ENCODE assay signal across 25 mouse cellular contexts in the genomic region with DNA sequence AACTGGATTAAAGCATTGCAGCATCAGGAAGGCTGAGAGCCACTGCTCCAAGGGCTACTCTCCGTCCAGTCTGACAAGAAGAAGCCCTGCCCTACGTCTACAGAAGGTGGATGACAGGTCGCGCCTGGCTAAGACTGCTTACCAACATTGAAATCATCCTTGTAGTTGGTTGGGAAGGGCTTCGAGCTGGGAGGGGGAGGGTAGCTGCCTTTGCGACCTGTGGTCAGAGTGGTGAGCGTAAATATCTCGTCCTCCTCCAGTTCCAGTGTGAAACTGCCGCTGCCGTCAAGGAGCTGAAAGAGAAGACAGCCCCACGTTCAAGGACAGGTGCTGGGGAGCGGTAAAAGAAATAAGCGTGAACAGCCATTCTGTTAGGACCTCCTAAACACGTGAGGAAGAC. TPM values are rescaled to one million over a fixed set of nuclear protein-coding genes. Genes with fewer than 3 reads are reported as not detected.
A peak's percentile ranks its signal among the peaks of the same experiment; 100 is the strongest.
DNase-seq lines count a peak whose midpoint lies in the region; ATAC-seq lines count a peak whose summit lies in the region.
"Had no signal": no experiment of that assay in that cellular context is flagged by ENCODE, and none has a peak within 500 bp of the region (broad histone marks: within the 10 kb centered on the region; RNA-seq: fewer than 3 reads in every experiment).

No protein-coding gene starts in this region.

- no peak overlapping the region for H3K4me3 ChIP-seq in heart, embryonic 10.5 days
- H3K4me3 ChIP-seq in heart, embryonic 11.5 days (ENCODE audit: low read depth, low read length) = no peak overlapping the region

- peak overlapping the region; percentile 42; the same call in 1 of the 2 replicates for H3K27ac ChIP-seq in heart, embryonic 10.5 days
- no peak overlapping the region for H3K27ac ChIP-seq in heart, embryonic 11.5 days (ENCODE audit: low read depth, low read length)

- H3K9ac ChIP-seq in heart, embryonic 11.5 days (ENCODE audit: low read depth, low read length) = no peak overlapping the region

- no peaks in the 10 kb centered on the region for H3K9me3 ChIP-seq in heart, embryonic 10.5 days
- H3K9me3 ChIP-seq in heart, embryonic 11.5 days (replicated peaks; ENCODE audit: control insufficient read depth, low read length) = no peaks in the 10 kb centered on the region
- H3K9me3 ChIP-seq: G1E had no signal

- no peak overlapping the region for H3K4me2 ChIP-seq in heart, embryonic 11.5 days

- no peak for ATAC-seq in heart, embryonic 11.5 days (replicated peaks; ENCODE audit: insufficient number of reproducible peaks, low FRiP score, low TSS enrichment)
- 0 out of 2 replicates have a peak, but pooled peaks have one; percentile 3 for ATAC-seq in common myeloid progenitor, adult 5-6 weeks (replicated peaks; ENCODE audit: low read depth, poor library complexity, severe bottlenecking)
- peak; percentile 30; the same call in 1 of the 2 replicates for ATAC-seq in granulocyte monocyte progenitor cell, adult 5-6 weeks (replicated peaks; ENCODE audit: poor library complexity, severe bottlenecking)
- ATAC-seq: activated CD4-positive, CD25-positive, alpha-beta regulatory T cell, adult 4 months; CD4-positive, CD25-positive, alpha-beta regulatory T cell, adult 4 months; Patski had no signal

- intact Hi-C loops in heart, postnatal 14 days (cut with DNase I) = no loop called here

- no peaks in the 10 kb centered on the region for H3K27me3 ChIP-seq in heart, embryonic 10.5 days (ENCODE audit: insufficient read depth, poor library complexity, severe bottlenecking)
- H3K27me3 ChIP-seq in heart, embryonic 11.5 days (ENCODE audit: control insufficient read depth, insufficient read depth, low read length) = no peaks in the 10 kb centered on the region
- H3K27me3 ChIP-seq: CH12.LX, Patski had no signal

- H3K4me1 ChIP-seq in heart, embryonic 10.5 days = peaks cover 24% of the 10 kb centered on the region
- peaks cover 13% of the 10 kb centered on the region for H3K4me1 ChIP-seq in heart, embryonic 11.5 days (ENCODE audit: control insufficient read depth, insufficient read depth, low read length)

- peaks cover 10% of the 10 kb centered on the region; the same call in 1 of the 2 replicates for H3K36me3 ChIP-seq in heart, embryonic 10.5 days
- no peaks in the 10 kb centered on the region for H3K36me3 ChIP-seq in heart, embryonic 11.5 days (ENCODE audit: control insufficient read depth, insufficient read depth, low read length)

- peak; percentile 85 for DNase-seq in heart, adult 11 months
- DNase-seq in heart, postnatal 14 days = no peak
- DNase-seq in heart, embryonic 10.5 days (ENCODE audit: low spot score) = peak; percentile 74
- no peak for DNase-seq in MN1 (ENCODE audit: low spot score)
- no peak for DNase-seq in right cerebral cortex, postnatal 4 days
- DNase-seq: adrenal gland, adult 2 months; adrenal gland, adult 8-10 months; adrenal gland, postnatal 10 days; adrenal gland, postnatal 14 days; adrenal gland, postnatal 25 days; adrenal gland, postnatal 36 days; B cell, adult 2 months; cerebellum, adult 11 months; cerebellum, adult 11-12 months; cerebellum, adult 18-20 months had no signal

- WGBS in heart, embryonic 10.5 days = 50% methylated on average over 14 of the region's 14 CpGs
- WGBS in heart, embryonic 11.5 days (ENCODE audit: insufficient replicate concordance) = 53% methylated on average over 14 of the region's 14 CpGs

RNA-seq across cellular contexts. Expression of a gene that starts 45.1 kb away (rescaled TPM):
- total RNA-seq in heart, postnatal 14 days (2021) = 1 to 10 TPM; 7.9 to 8.4 TPM
- 9.7 and 11.2 TPM in 2 replicates for polyA plus RNA-seq in heart, embryonic 10.5 days (2016; fragmentation: Nextera tagmentation; extraction: Ambion mirVana)
- 6.8 and 9.5 TPM in 2 replicates for polyA plus RNA-seq in heart, embryonic 11.5 days (2014; fragmentation: Nextera tagmentation; extraction: Ambion mirVana)
- 5.1 and 6.3 TPM in 2 replicates for total RNA-seq in common myeloid progenitor, adult 5-6 weeks (2017)
- 12.8 and 13.5 TPM in 2 replicates for total RNA-seq in granulocyte monocyte progenitor cell, adult 5-6 weeks (2014; fragmentation: Nextera tagmentation)
- total RNA-seq in granulocyte monocyte progenitor cell, adult 5-6 weeks (2017) = 7.0 and 10.4 TPM in 2 replicates
- total RNA-seq: MEL had no signal

RNA-seq across cellular contexts. Expression of a gene that starts 54.2 kb away (rescaled TPM):
- total RNA-seq in heart, postnatal 14 days (2021) = 1 to 10 TPM in 1 of 2 experiments, under 1 TPM in 1; 0.43 to 1.3 TPM
- 0.11 and 0.34 TPM in 2 replicates for polyA plus RNA-seq in heart, embryonic 10.5 days (2016; fragmentation: Nextera tagmentation; extraction: Ambion mirVana)
- 0.42 and 0.48 TPM in 2 replicates for polyA plus RNA-seq in heart, embryonic 11.5 days (2014; fragmentation: Nextera tagmentation; extraction: Ambion mirVana)
- 19.0 and 19.4 TPM in 2 replicates for total RNA-seq in common myeloid progenitor, adult 5-6 weeks (2017)
- total RNA-seq in granulocyte monocyte progenitor cell, adult 5-6 weeks (2014; fragmentation: Nextera tagmentation) = 21.4 and 39.2 TPM in 2 replicates
- 38.9 and 44.3 TPM in 2 replicates for total RNA-seq in granulocyte monocyte progenitor cell, adult 5-6 weeks (2017)
- total RNA-seq: MEL had no signal
- polyA plus RNA-seq: C2C12, Patski had no signal

Comparison
In these comparisons a context has a peak if more than half of its experiments do, and no peak if none do; other contexts are left out.
1. DNase-seq: peak in heart, adult 11 months (single experiment) and heart, embryonic 10.5 days (single experiment); none in heart, postnatal 14 days (0 of 2), MN1 (single experiment) and right cerebral cortex, postnatal 4 days (single experiment).